Mouse (Mus musculus): ENCODE results near the gene Spef2. TPM values are rescaled to one million over a fixed set of nuclear protein-coding genes. Genes with fewer than 3 reads are reported as not detected.
A peak's percentile ranks its signal among the peaks of the same experiment; 100 is the strongest.
"Not testable (repeated sequence)": the region's sequence is repeated elsewhere in the genome, so short reads cannot be mapped to it uniquely, and the experiment has no call there.

Gene Spef2
- polyA plus RNA-seq (2015; fragmentation: Nextera tagmentation; extraction: Ambion mirVana) = 0.27 and 0.42 TPM in 2 replicates

GRCm38 (mm10) chr15:9748359-9749102 is at the start of gene Spef2:
Gene Spef2, minus strand, starts transcription at chr15:9748868.
- WGBS = 24% methylated on average over 16 of the region's 16 CpGs
- H3K27me3 ChIP-seq (ENCODE audit: insufficient read depth, low read length) = no peaks in the 10 kb centered on the region
- peak; percentile 97 for ATAC-seq (replicated peaks; ENCODE audit: low FRiP score, low read depth)
- H3K4me1 ChIP-seq (replicated peaks; ENCODE audit: insufficient read depth, low read length) = no peaks in the 10 kb centered on the region
- no peak within 1 kb of the TSS; the same call in 1 of the 2 replicates for H3K4me3 ChIP-seq (replicated peaks; ENCODE audit: low read depth, low read length)
- H3K9me3 ChIP-seq (replicated peaks; ENCODE audit: low read length) = no peaks in the 10 kb centered on the region
- H3K36me3 ChIP-seq (ENCODE audit: insufficient read depth, low read length) = no peaks in the 10 kb centered on the region
- peak; percentile 81 for DNase-seq (ENCODE audit: low spot score)
- no peak within 1 kb of the TSS for H3K9ac ChIP-seq (ENCODE audit: low read depth, low read length)
- TF ChIP-seq CTCF (IDR thresholded peaks at IDR 0.05; ENCODE audit: low read depth) = peak; percentile 64
- no peak within 1 kb of the TSS for H3K27ac ChIP-seq
- H3K4me2 ChIP-seq (ENCODE audit: low read length) = peak within 1 kb of the TSS; percentile 40

- WGBS = 79% methylated on average over 3 of the region's 3 CpGs
- no peak for DNase-seq (ENCODE audit: low spot score)
- H3K4me3 ChIP-seq (replicated peaks; ENCODE audit: low read depth, low read length) = no peak overlapping the region
- no peaks in the 10 kb centered on the region for H3K27me3 ChIP-seq (ENCODE audit: insufficient read depth, low read length)
- no peak overlapping the region for H3K4me2 ChIP-seq (ENCODE audit: low read length)
- H3K4me1 ChIP-seq (replicated peaks; ENCODE audit: insufficient read depth, low read length) = no peaks in the 10 kb centered on the region
- H3K36me3 ChIP-seq (ENCODE audit: insufficient read depth, low read length) = no peaks in the 10 kb centered on the region
- ATAC-seq (replicated peaks; ENCODE audit: low FRiP score, low read depth) = no peak
- no peak overlapping the region for H3K9ac ChIP-seq (ENCODE audit: low read depth, low read length)
- no peak for TF ChIP-seq CTCF (IDR thresholded peaks at IDR 0.05; ENCODE audit: low read depth)
- no peaks in the 10 kb centered on the region for H3K9me3 ChIP-seq (replicated peaks; ENCODE audit: low read length)
- no peak overlapping the region for H3K27ac ChIP-seq
These were observed 45.5 kb upstream of the Spef2 start for GRCm38 (mm10) chr15:9794131-9794530.

- Histone ChIP-seq H3K36me3 (ENCODE audit: insufficient read depth, low read length) (no peaks in the 10 kb centered on the region), H3K9ac (ENCODE audit: low read depth, low read length) (no peak overlapping the region), H3K4me2 (ENCODE audit: low read length) (no peak overlapping the region), H3K4me1 (replicated peaks; ENCODE audit: insufficient read depth, low read length) (no peaks in the 10 kb centered on the region), H3K4me3 (replicated peaks; ENCODE audit: low read depth, low read length) (no peak overlapping the region), H3K9me3 (replicated peaks; ENCODE audit: low read length) (no peaks in the 10 kb centered on the region), H3K27ac (no peak overlapping the region), H3K27me3 (ENCODE audit: insufficient read depth, low read length) (no peaks in the 10 kb centered on the region)
- peak; percentile 76 for DNase-seq (ENCODE audit: low spot score)
- 28% methylated on average over 3 of the region's 3 CpGs for WGBS
- TF ChIP-seq CTCF (IDR thresholded peaks at IDR 0.05; ENCODE audit: low read depth) = no peak
- 0 out of 2 replicates have a peak, but pooled peaks have one; percentile 29 for ATAC-seq (replicated peaks; ENCODE audit: low FRiP score, low read depth)
These were observed 39.8 kb upstream of the Spef2 start for GRCm38 (mm10) chr15:9788245-9789030.

GRCm38 (mm10) chr15:9774222-9775142 is 25.8 kb upstream of the Spef2 start:
- H3K9ac ChIP-seq (ENCODE audit: low read depth, low read length); ATAC-seq (replicated peaks; ENCODE audit: low FRiP score, low read depth); DNase-seq (ENCODE audit: low spot score); H3K4me1 ChIP-seq (replicated peaks; ENCODE audit: insufficient read depth, low read length); H3K4me2 ChIP-seq (ENCODE audit: low read length); H3K36me3 ChIP-seq (ENCODE audit: insufficient read depth, low read length); H3K4me3 ChIP-seq (replicated peaks; ENCODE audit: low read depth, low read length); H3K27ac ChIP-seq; H3K9me3 ChIP-seq (replicated peaks; ENCODE audit: low read length); H3K27me3 ChIP-seq (ENCODE audit: insufficient read depth, low read length): not testable (repeated sequence)
- WGBS = 92% methylated on average over 6 of the region's 6 CpGs

- H3K4me2 ChIP-seq (ENCODE audit: low read length) = no peak overlapping the region
- no peaks in the 10 kb centered on the region for H3K27me3 ChIP-seq (ENCODE audit: insufficient read depth, low read length)
- H3K4me3 ChIP-seq (replicated peaks; ENCODE audit: low read depth, low read length) = no peak overlapping the region
- H3K9ac ChIP-seq (ENCODE audit: low read depth, low read length) = no peak overlapping the region
- DNase-seq (ENCODE audit: low spot score) = no peak
- H3K27ac ChIP-seq = no peak overlapping the region
- no peaks in the 10 kb centered on the region for H3K9me3 ChIP-seq (replicated peaks; ENCODE audit: low read length)
- no peaks in the 10 kb centered on the region for H3K36me3 ChIP-seq (ENCODE audit: insufficient read depth, low read length)
- WGBS = 55% methylated on average over 4 of the region's 4 CpGs
- no peak for ATAC-seq (replicated peaks; ENCODE audit: low FRiP score, low read depth)
- no peaks in the 10 kb centered on the region for H3K4me1 ChIP-seq (replicated peaks; ENCODE audit: insufficient read depth, low read length)
- no peak for TF ChIP-seq CTCF (IDR thresholded peaks at IDR 0.05; ENCODE audit: low read depth)
These were observed 19.7 kb upstream of the Spef2 start for GRCm38 (mm10) chr15:9768184-9768918.
